Mouse (Mus musculus) stomach, embryonic 14.5 days (tissue): ENCODE results near the gene Dip2b. TPM values are rescaled to one million over a fixed set of nuclear protein-coding genes. Genes with fewer than 3 reads are reported as not detected.

Experiments
- ATAC-seq: fragments of 200-750 bp; cut with Nextera tagmentation; 2 replicates; pipeline ENCODE4 v1.8.0; 2017; ENCODE audit warnings: low read depth, moderate TSS enrichment; ENCODE audit not compliant: insufficient number of reproducible peaks, insufficient read depth, low FRiP score
- H3K27ac ChIP-seq: fragments of 300-500 bp; sonication (generic); 2 replicates; pipeline ENCODE4 v1.5.1; 2014; ENCODE audit warnings: mild to moderate bottlenecking, low read length, moderate library complexity, mixed read lengths
- H3K27me3 ChIP-seq: fragments of 300-500 bp; sonication (generic); 2 replicates; pipeline ENCODE4 v1.6.1; 2014; ENCODE audit warnings: low read length, control low read depth, mixed read lengths; ENCODE audit not compliant: control insufficient read depth, insufficient read depth
- H3K36me3 ChIP-seq: fragments of 300-500 bp; sonication (generic); 2 replicates; pipeline ENCODE4 v1.6.1; 2014; ENCODE audit warnings: mild to moderate bottlenecking, control low read depth, low read length, moderate library complexity, mixed read lengths; ENCODE audit not compliant: control insufficient read depth, insufficient read depth
- H3K4me1 ChIP-seq: fragments of 300-500 bp; sonication (generic); 2 replicates; pipeline ENCODE4 v1.6.1; 2014; ENCODE audit warnings: low read length, control low read depth, mixed read lengths; ENCODE audit not compliant: control insufficient read depth, insufficient read depth
- H3K4me2 ChIP-seq: fragments of 300-500 bp; sonication (generic); replicated peaks from 2 replicates; pipeline ENCODE4 v1.6.1; 2014; ENCODE audit warnings: low read depth, low read length, control low read depth
- H3K4me3 ChIP-seq: fragments of 300-500 bp; sonication (generic); 2 replicates; pipeline ENCODE4 v1.5.1; 2014; ENCODE audit warnings: low read depth, low read length, control low read depth
- H3K9ac ChIP-seq: fragments of 300-500 bp; sonication (generic); replicated peaks from 2 replicates; pipeline ENCODE4 v1.6.1; 2014; ENCODE audit warnings: low read depth, mild to moderate bottlenecking, control low read depth, low read length, moderate library complexity, mixed read lengths
- H3K9me3 ChIP-seq: fragments of 300-500 bp; sonication (generic); 2 replicates; pipeline ENCODE4 v1.6.1; 2016; ENCODE audit warnings: low read depth, low read length, control low read depth; ENCODE audit not compliant: control insufficient read depth
- WGBS: fragments of 180-500 bp; shearing (Covaris S2); extraction: QIAGEN DNeasy Blood & Tissue Kit; methylation state at CpG from one replicate; pipeline ENCODE4 v1.1.7; 2014; 5-methylcytosine and 5-hydroxymethylcytosine counted together
- polyA plus RNA-seq: library from polyadenylated mRNA; unstranded; fragments of >200 nt; fragmentation: Nextera tagmentation; extraction: Ambion mirVana; gene quantifications from 2 replicates; pipeline ENCODE4 v1.2.1, GENCODE M21; 2014

The Dip2b gene
- polyA plus RNA-seq, 1 experiment from 2014 or later = 18.2 TPM

GRCm38 (mm10) chr15:100100336-100100735 is 61.9 kb downstream of the Dip2b start:
- ATAC-seq = no peak
- Histone ChIP-seq H3K9ac (no peak overlapping the region), H3K4me1 (0 out of 2 replicates have a peak, but pooled peaks cover 3% of the 10 kb centered on the region), H3K4me2 (no peak overlapping the region), H3K36me3 (no peaks in the 10 kb centered on the region), H3K27me3 (no peaks in the 10 kb centered on the region), H3K27ac (no peak overlapping the region), H3K4me3 (no peak overlapping the region), H3K9me3 (no peaks in the 10 kb centered on the region)
- WGBS = 71% methylated on average over 7 of the region's 7 CpGs

GRCm38 (mm10) chr15:100101206-100101605 is 62.7 kb downstream of the Dip2b start:
- Histone ChIP-seq H3K4me2 (no peak overlapping the region), H3K4me3 (no peak overlapping the region), H3K9ac (no peak overlapping the region), H3K9me3 (no peaks in the 10 kb centered on the region), H3K27ac (no peak overlapping the region), H3K27me3 (no peaks in the 10 kb centered on the region), H3K36me3 (no peaks in the 10 kb centered on the region), H3K4me1 (0 out of 2 replicates have a peak, but pooled peaks cover 3% of the 10 kb centered on the region)
- ATAC-seq = no peak

GRCm38 (mm10) chr15:100104126-100104525 is 65.7 kb downstream of the Dip2b start:
- Histone ChIP-seq H3K4me1 (peaks cover 5% of the 10 kb centered on the region; the same call in 1 of the 2 replicates), H3K4me2 (no peak overlapping the region), H3K4me3 (no peak overlapping the region), H3K9ac (no peak overlapping the region), H3K36me3 (no peaks in the 10 kb centered on the region), H3K9me3 (no peaks in the 10 kb centered on the region), H3K27me3 (no peaks in the 10 kb centered on the region), H3K27ac (no peak overlapping the region)
- 79% methylated on average over 2 of the region's 2 CpGs for WGBS
- no peak for ATAC-seq

- no peak for ATAC-seq
- Histone ChIP-seq H3K27ac (no peak overlapping the region), H3K9ac (no peak overlapping the region), H3K36me3 (no peaks in the 10 kb centered on the region), H3K4me1 (peaks cover 16% of the 10 kb centered on the region), H3K9me3 (no peaks in the 10 kb centered on the region), H3K4me2 (no peak overlapping the region), H3K27me3 (no peaks in the 10 kb centered on the region), H3K4me3 (no peak overlapping the region)
- 83% methylated on average over 18 of the region's 18 CpGs for WGBS
Observed at GRCm38 (mm10) chr15:100108071-100108782, 69.8 kb downstream of the Dip2b start.

- WGBS = 78% methylated on average over 3 of the region's 3 CpGs
- Histone ChIP-seq H3K27me3 (no peaks in the 10 kb centered on the region), H3K4me2 (no peak overlapping the region), H3K4me3 (no peak overlapping the region), H3K27ac (no peak overlapping the region), H3K9ac (no peak overlapping the region), H3K4me1 (peaks cover 21% of the 10 kb centered on the region), H3K36me3 (no peaks in the 10 kb centered on the region), H3K9me3 (no peaks in the 10 kb centered on the region)
- no peak for ATAC-seq
Observed at GRCm38 (mm10) chr15:100109916-100110315, 71.5 kb downstream of the Dip2b start.

- no peak overlapping the region for H3K9ac ChIP-seq
- H3K27me3 ChIP-seq = no peaks in the 10 kb centered on the region
- peak overlapping the region; percentile 66 for H3K27ac ChIP-seq
- peaks cover 21% of the 10 kb centered on the region for H3K4me1 ChIP-seq
- WGBS = 52% methylated on average over 9 of the region's 9 CpGs
- H3K4me2 ChIP-seq = no peak overlapping the region
- H3K9me3 ChIP-seq = no peaks in the 10 kb centered on the region
- H3K4me3 ChIP-seq = no peak overlapping the region
- ATAC-seq = 0 out of 2 replicates have a peak, but pooled peaks have one; percentile 35
- H3K36me3 ChIP-seq = no peaks in the 10 kb centered on the region
Observed at GRCm38 (mm10) chr15:100111891-100112290, 73.4 kb downstream of the Dip2b start.

GRCm38 (mm10) chr15:100112309-100112966 is 74.0 kb downstream of the Dip2b start:
- Histone ChIP-seq H3K4me1 (peaks cover 18% of the 10 kb centered on the region), H3K36me3 (no peaks in the 10 kb centered on the region), H3K27me3 (no peaks in the 10 kb centered on the region), H3K4me2 (no peak overlapping the region), H3K9me3 (no peaks in the 10 kb centered on the region), H3K9ac (no peak overlapping the region), H3K4me3 (no peak overlapping the region), H3K27ac (peak overlapping the region; percentile 66)
- 48% methylated on average over 9 of the region's 9 CpGs for WGBS
- peak; percentile 33; the same call in 1 of the 2 replicates for ATAC-seq

- no peak overlapping the region for H3K4me3 ChIP-seq
- WGBS = 52% methylated on average over 10 of the region's 10 CpGs
- peaks cover 18% of the 10 kb centered on the region for H3K4me1 ChIP-seq
- H3K27ac ChIP-seq = peak overlapping the region; percentile 11; the same call in 1 of the 2 replicates
- no peak overlapping the region for H3K4me2 ChIP-seq
- no peaks in the 10 kb centered on the region for H3K27me3 ChIP-seq
- no peaks in the 10 kb centered on the region for H3K9me3 ChIP-seq
- H3K9ac ChIP-seq = no peak overlapping the region
- H3K36me3 ChIP-seq = no peaks in the 10 kb centered on the region; the same call in 1 of the 2 replicates
- ATAC-seq = no peak
Observed at GRCm38 (mm10) chr15:100113343-100114275, 75.1 kb downstream of the Dip2b start.
